In the genomic region with DNA sequence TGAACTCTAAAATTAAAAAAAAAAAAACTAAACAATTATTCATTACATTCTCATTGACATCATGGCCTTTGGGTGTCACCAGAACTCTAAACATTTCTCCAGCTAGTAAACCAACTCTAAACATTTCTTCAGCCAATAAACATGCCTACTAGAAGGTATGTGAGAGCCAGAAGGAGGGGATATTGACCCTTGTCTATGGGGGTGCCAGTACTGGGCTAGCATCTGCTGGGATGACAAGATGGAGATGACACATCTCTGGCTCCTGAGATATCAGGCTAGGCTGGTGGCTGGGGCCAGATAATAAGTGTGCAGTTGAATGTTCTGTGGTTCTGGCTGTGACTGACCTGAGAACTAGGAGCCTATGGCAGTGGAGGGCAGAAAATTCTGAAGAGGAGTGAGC, we compare ENCODE assay signal across 28 mouse cellular contexts.
DNase-seq lines count a peak whose midpoint lies in the region; ATAC-seq and TF ChIP-seq lines count a peak whose summit lies in the region.
"Had no signal": no experiment of that assay in that cellular context is flagged by ENCODE, and none has a peak within 500 bp of the region (broad histone marks: within the 10 kb centered on the region; RNA-seq: fewer than 3 reads in every experiment).

No protein-coding gene starts in this region.

- TF ChIP-seq CTCF in lung, embryonic 14.5 days (IDR thresholded peaks at IDR 0.05; ENCODE audit: low read depth): no peak
- no peak for TF ChIP-seq CTCF in lung, postnatal 0 days (IDR thresholded peaks at IDR 0.05)

- peak; percentile 80 for DNase-seq in lung, embryonic 14.5 days
- DNase-seq in lung, postnatal 0 days (ENCODE audit: low spot score): no peak
- DNase-seq in lung, postnatal 25 days (ENCODE audit: low spot score): no peak
- peak; percentile 5 for DNase-seq in lung, postnatal 14 days
- DNase-seq in lung, postnatal 36 days: no peak
- DNase-seq: adrenal gland, adult 8-10 months; adrenal gland, postnatal 14 days; adrenal gland, postnatal 36 days; B cell, adult 2 months; cerebellum, adult 11-12 months; cerebellum, adult 2 months; cerebellum, adult 9-10 months; cerebellum, postnatal 14 days; cerebellum, postnatal 36 days; embryo, embryonic 11 days had no signal

- H3K36me3 ChIP-seq in lung, embryonic 14.5 days (ENCODE audit: insufficient read depth): no peaks in the 10 kb centered on the region
- H3K36me3 ChIP-seq in lung, postnatal 0 days (ENCODE audit: insufficient read depth, low read length): no peaks in the 10 kb centered on the region
- H3K36me3 ChIP-seq in lung, embryonic 16.5 days (ENCODE audit: control insufficient read depth, insufficient read depth, low read length): no peaks in the 10 kb centered on the region
- H3K36me3 ChIP-seq: embryonic facial prominence, embryonic 13.5 days; embryonic facial prominence, embryonic 15.5 days; forebrain, embryonic 10.5 days; forebrain, embryonic 12.5 days; G1E had no signal

- no peaks in the 10 kb centered on the region for H3K27me3 ChIP-seq in lung, embryonic 14.5 days (ENCODE audit: insufficient read depth, low read length)
- H3K27me3 ChIP-seq in lung, postnatal 0 days (replicated peaks; ENCODE audit: insufficient read depth, low read length): no peaks in the 10 kb centered on the region
- H3K27me3 ChIP-seq in lung, embryonic 16.5 days (ENCODE audit: control insufficient read depth, insufficient read depth, low read depth, low read length): no peaks in the 10 kb centered on the region
- H3K27me3 ChIP-seq: CH12.LX; embryonic facial prominence, embryonic 13.5 days; embryonic facial prominence, embryonic 15.5 days; forebrain, embryonic 12.5 days; Patski had no signal

- no peak overlapping the region for H3K9ac ChIP-seq in lung, embryonic 14.5 days
- H3K9ac ChIP-seq in lung, postnatal 0 days (replicated peaks; ENCODE audit: low read depth): no peak overlapping the region
- no peak overlapping the region for H3K9ac ChIP-seq in lung, embryonic 16.5 days (ENCODE audit: low read length)
- H3K9ac ChIP-seq: embryonic facial prominence, embryonic 13.5 days; embryonic facial prominence, embryonic 15.5 days; forebrain, embryonic 12.5 days had no signal

- ATAC-seq in lung, embryonic 14.5 days (ENCODE audit: insufficient read depth): peak; percentile 89
- ATAC-seq in lung, postnatal 0 days: no peak
- ATAC-seq in lung, embryonic 16.5 days (ENCODE audit: low read depth): peak; percentile 84
- ATAC-seq: activated CD4-positive, CD25-positive, alpha-beta regulatory T cell, adult 4 months; CD4-positive, CD25-positive, alpha-beta regulatory T cell, adult 4 months; forebrain, embryonic 14.5 days; forebrain, embryonic 16.5 days; Patski had no signal

- no peak overlapping the region for H3K27ac ChIP-seq in lung, embryonic 14.5 days (ENCODE audit: low read depth)
- no peak overlapping the region for H3K27ac ChIP-seq in lung, postnatal 0 days (ENCODE audit: low read length)
- H3K27ac ChIP-seq in lung, embryonic 16.5 days (ENCODE audit: low read length): no peak overlapping the region
- H3K27ac ChIP-seq: embryonic facial prominence, embryonic 13.5 days; embryonic facial prominence, embryonic 15.5 days; forebrain, embryonic 10.5 days; forebrain, embryonic 12.5 days had no signal

- H3K4me1 ChIP-seq in lung, embryonic 14.5 days (ENCODE audit: insufficient read depth): no peaks in the 10 kb centered on the region; the same call in 1 of the 2 replicates
- no peaks in the 10 kb centered on the region; the same call in 1 of the 2 replicates for H3K4me1 ChIP-seq in lung, postnatal 0 days (ENCODE audit: insufficient read depth, low read depth, low read length)
- H3K4me1 ChIP-seq in lung, embryonic 16.5 days (replicated peaks; ENCODE audit: control insufficient read depth, insufficient read depth, low read length): no peaks in the 10 kb centered on the region
- H3K4me1 ChIP-seq: embryonic facial prominence, embryonic 13.5 days; embryonic facial prominence, embryonic 15.5 days; forebrain, embryonic 10.5 days; forebrain, embryonic 12.5 days had no signal

- H3K4me3 ChIP-seq in lung, embryonic 14.5 days (ENCODE audit: low read depth, low read length): no peak overlapping the region
- H3K4me3 ChIP-seq in lung, postnatal 0 days (ENCODE audit: low read depth, low read length): no peak overlapping the region
- H3K4me3 ChIP-seq in lung, embryonic 16.5 days (ENCODE audit: low read length): no peak overlapping the region
- H3K4me3 ChIP-seq: embryonic facial prominence, embryonic 13.5 days; embryonic facial prominence, embryonic 15.5 days; erythroblast, embryonic 14.5 days; forebrain, embryonic 10.5 days; forebrain, embryonic 12.5 days had no signal

- no peaks in the 10 kb centered on the region for H3K9me3 ChIP-seq in lung, embryonic 14.5 days (ENCODE audit: low read depth, low read length)
- H3K9me3 ChIP-seq in lung, postnatal 0 days (ENCODE audit: low read length): no peaks in the 10 kb centered on the region
- no peaks in the 10 kb centered on the region; the same call in 1 of the 2 replicates for H3K9me3 ChIP-seq in lung, embryonic 16.5 days (ENCODE audit: control insufficient read depth, low read length)
- H3K9me3 ChIP-seq: embryonic facial prominence, embryonic 15.5 days; G1E had no signal

- no peak for TF ChIP-seq EP300 in lung, postnatal 0 days (IDR thresholded peaks at IDR 0.05)

- no peak overlapping the region for H3K4me2 ChIP-seq in lung, embryonic 14.5 days
- no peak overlapping the region for H3K4me2 ChIP-seq in lung, postnatal 0 days (replicated peaks; ENCODE audit: low read depth, low read length)
- no peak overlapping the region for H3K4me2 ChIP-seq in lung, embryonic 16.5 days (ENCODE audit: low read depth, low read length)
- H3K4me2 ChIP-seq: embryonic facial prominence, embryonic 13.5 days; embryonic facial prominence, embryonic 15.5 days; forebrain, embryonic 12.5 days had no signal

Comparison
In these comparisons a context has a peak if more than half of its experiments do, and no peak if none do; other contexts are left out.
1. DNase-seq: peak in lung, embryonic 14.5 days (single experiment) and lung, postnatal 14 days (single experiment); none in lung, postnatal 0 days (single experiment), lung, postnatal 25 days (single experiment) and lung, postnatal 36 days (single experiment).